Mouse (Mus musculus) 3134 (cell line): ENCODE results near the gene Morn1.
A peak's percentile ranks its signal among the peaks of the same experiment; 100 is the strongest.

Source experiments
- DNase-seq: peaks from one replicate; pipeline ENCODE4 v3.0.0-alpha.2; 2011; ENCODE audit warnings: low spot score; ENCODE audit not compliant: insufficient read length; ENCODE audit errors: extremely low read depth

Morn1 gene

GRCm38 (mm10) chr4:155137891-155138290 is 51.5 kb downstream of the Morn1 start:
- no peak for DNase-seq

- no peak for DNase-seq
Observed at GRCm38 (mm10) chr4:155138451-155138850, 52.1 kb downstream of the Morn1 start.

- DNase-seq = no peak
Observed at GRCm38 (mm10) chr4:155139281-155140045, 53.1 kb downstream of the Morn1 start.

GRCm38 (mm10) chr4:155140150-155140549 is 53.8 kb downstream of the Morn1 start:
- no peak for DNase-seq

- DNase-seq = peak; percentile 85
Observed at GRCm38 (mm10) chr4:155140795-155141265, 54.5 kb downstream of the Morn1 start.

GRCm38 (mm10) chr4:155142836-155143235 is 56.5 kb downstream of the Morn1 start:
- DNase-seq = no peak

GRCm38 (mm10) chr4:155143411-155143810 is 57.0 kb downstream of the Morn1 start:
- DNase-seq = no peak

GRCm38 (mm10) chr4:155143871-155144502 is 57.6 kb downstream of the Morn1 start:
- DNase-seq = no peak

- DNase-seq = no peak
Observed at GRCm38 (mm10) chr4:155144548-155145180, 58.3 kb downstream of the Morn1 start.

- no peak for DNase-seq
Observed at GRCm38 (mm10) chr4:155146107-155146823, 59.9 kb downstream of the Morn1 start.

GRCm38 (mm10) chr4:155148453-155148852 is 62.1 kb downstream of the Morn1 start:
- no peak for DNase-seq

GRCm38 (mm10) chr4:155148910-155149698 is 62.7 kb downstream of the Morn1 start:
- peak; percentile 89 for DNase-seq

- DNase-seq = peak; percentile 58
Observed at GRCm38 (mm10) chr4:155149941-155150275, 63.5 kb downstream of the Morn1 start.

- peak; percentile 82 for DNase-seq
Observed at GRCm38 (mm10) chr4:155150276-155151113, 64.1 kb downstream of the Morn1 start.

- no peak for DNase-seq
Observed at GRCm38 (mm10) chr4:155151221-155151788, 64.9 kb downstream of the Morn1 start.

- no peak for DNase-seq
Observed at GRCm38 (mm10) chr4:155151845-155152244, 65.5 kb downstream of the Morn1 start.

GRCm38 (mm10) chr4:155152476-155152875 is 66.1 kb downstream of the Morn1 start:
- DNase-seq = no peak

- no peak for DNase-seq
Observed at GRCm38 (mm10) chr4:155153389-155154072, 67.2 kb downstream of the Morn1 start.
